Mouse (Mus musculus): ENCODE data around the gene Nr1d1. TPM values are rescaled to one million over a fixed set of nuclear protein-coding genes. Genes with fewer than 3 reads are reported as not detected.
A peak's percentile ranks its signal among the peaks of the same experiment; 100 is the strongest.

Nr1d1 gene
- total and polyA plus RNA-seq, 3 experiments: 0.75 to 2.3 (median 0.93) TPM

- Histone ChIP-seq H3K4me1 (ENCODE audit: insufficient read depth, low read depth, low read length) (peaks cover 68% of the 10 kb centered on the region), H3K36me3 (replicated peaks) (peaks cover 37% of the 10 kb centered on the region), H3K9me3 (replicated peaks) (no peaks in the 10 kb centered on the region), H3K27me3 (ENCODE audit: insufficient read depth, low read length) (no peaks in the 10 kb centered on the region), H3K4me3 (ENCODE audit: low read depth, low read length) (peak within 1 kb of the TSS; percentile 88)
- no peak for TF ChIP-seq TAL1 (conservative IDR thresholded peaks at IDR 0.05; ENCODE audit: low read depth, low read length)
- no peak for TF ChIP-seq GATA2 (IDR thresholded peaks at IDR 0.05; ENCODE audit: borderline replicate concordance, low read depth, low read length)
- TF ChIP-seq POLR2AphosphoS5 (IDR thresholded peaks at IDR 0.05; ENCODE audit: insufficient replicate concordance, low read depth, low read length): no peak
- no peak for TF ChIP-seq GATA1 (IDR thresholded peaks at IDR 0.05; ENCODE audit: borderline replicate concordance, low read length)
- no peak for TF ChIP-seq CTCF (IDR thresholded peaks at IDR 0.05; ENCODE audit: low read depth, low read length)
- DNase-seq (ENCODE audit: low spot score) (peak; percentile 84), ATAC-seq (ENCODE audit: extremely low read depth, insufficient number of reproducible peaks, low FRiP score, poor library complexity, severe bottlenecking) (0 out of 2 replicates have a peak, but pooled peaks have one; percentile 41)
Measured at GRCm38 (mm10) chr11:98795015-98795713, 20.0 kb upstream of the Nr1d1 start, which contains the start of gene Msl1. Gene Msl1 (plus strand): TSS chr11:98795516.

- peak; percentile 49 for DNase-seq (ENCODE audit: low spot score)
- Histone ChIP-seq H3K4me1 (ENCODE audit: insufficient read depth, low read depth, low read length) (peaks cover 74% of the 10 kb centered on the region), H3K36me3 (replicated peaks) (peaks cover 32% of the 10 kb centered on the region), H3K9me3 (replicated peaks) (no peaks in the 10 kb centered on the region), H3K4me3 (ENCODE audit: low read depth, low read length) (peak overlapping the region; percentile 88), H3K27me3 (ENCODE audit: insufficient read depth, low read length) (no peaks in the 10 kb centered on the region)
- ATAC-seq (ENCODE audit: extremely low read depth, insufficient number of reproducible peaks, low FRiP score, poor library complexity, severe bottlenecking): 0 out of 2 replicates have a peak, but pooled peaks have one; percentile 10
- TF ChIP-seq TAL1 (conservative IDR thresholded peaks at IDR 0.05; ENCODE audit: low read depth, low read length) (no peak), GATA1 (IDR thresholded peaks at IDR 0.05; ENCODE audit: borderline replicate concordance, low read length) (no peak), POLR2AphosphoS5 (IDR thresholded peaks at IDR 0.05; ENCODE audit: insufficient replicate concordance, low read depth, low read length) (no peak)
Measured at GRCm38 (mm10) chr11:98794469-98795014, 19.4 kb upstream of the Nr1d1 start.

- Histone ChIP-seq H3K4me3 (ENCODE audit: low read depth, low read length) (no peak overlapping the region), H3K4me1 (ENCODE audit: insufficient read depth, low read depth, low read length) (peaks cover 73% of the 10 kb centered on the region)
- ATAC-seq (ENCODE audit: extremely low read depth, insufficient number of reproducible peaks, low FRiP score, poor library complexity, severe bottlenecking): no peak
Measured at GRCm38 (mm10) chr11:98792081-98792480, 16.9 kb upstream of the Nr1d1 start.

GRCm38 (mm10) chr11:98791448-98791847, 16.3 kb upstream of the Nr1d1 start:
- no peaks in the 10 kb centered on the region for H3K9me3 ChIP-seq (replicated peaks)
- H3K36me3 ChIP-seq (replicated peaks): peaks cover 9% of the 10 kb centered on the region
- no peaks in the 10 kb centered on the region for H3K27me3 ChIP-seq (ENCODE audit: insufficient read depth, low read length)
- TF ChIP-seq POLR2AphosphoS5 (IDR thresholded peaks at IDR 0.05; ENCODE audit: insufficient replicate concordance, low read depth, low read length): no peak
- TF ChIP-seq CTCF (IDR thresholded peaks at IDR 0.05; ENCODE audit: low read depth, low read length): no peak
- TF ChIP-seq GATA2 (IDR thresholded peaks at IDR 0.05; ENCODE audit: borderline replicate concordance, low read depth, low read length): no peak
- TF ChIP-seq TAL1 (conservative IDR thresholded peaks at IDR 0.05; ENCODE audit: low read depth, low read length): no peak
- no peak for TF ChIP-seq GATA1 (IDR thresholded peaks at IDR 0.05; ENCODE audit: borderline replicate concordance, low read length)
- ATAC-seq (ENCODE audit: extremely low read depth, insufficient number of reproducible peaks, low FRiP score, poor library complexity, severe bottlenecking): no peak
- H3K4me1 ChIP-seq (ENCODE audit: insufficient read depth, low read depth, low read length): peaks cover 73% of the 10 kb centered on the region
- H3K4me3 ChIP-seq (ENCODE audit: low read depth, low read length): no peak overlapping the region
- no peak for DNase-seq (ENCODE audit: low spot score)

More at GRCm38 (mm10) chr11:98792081-98792480, 16.9 kb upstream of the Nr1d1 start:
- Histone ChIP-seq H3K36me3 (replicated peaks) (peaks cover 9% of the 10 kb centered on the region), H3K27me3 (ENCODE audit: insufficient read depth, low read length) (no peaks in the 10 kb centered on the region), H3K9me3 (replicated peaks) (no peaks in the 10 kb centered on the region)
- no peak for DNase-seq (ENCODE audit: low spot score)
- TF ChIP-seq POLR2AphosphoS5 (IDR thresholded peaks at IDR 0.05; ENCODE audit: insufficient replicate concordance, low read depth, low read length): no peak
- no peak for TF ChIP-seq GATA1 (IDR thresholded peaks at IDR 0.05; ENCODE audit: borderline replicate concordance, low read length)
- TF ChIP-seq TAL1 (conservative IDR thresholded peaks at IDR 0.05; ENCODE audit: low read depth, low read length): no peak
- no peak for TF ChIP-seq GATA2 (IDR thresholded peaks at IDR 0.05; ENCODE audit: borderline replicate concordance, low read depth, low read length)
- no peak for TF ChIP-seq CTCF (IDR thresholded peaks at IDR 0.05; ENCODE audit: low read depth, low read length)

GRCm38 (mm10) chr11:98790631-98791205, 15.6 kb upstream of the Nr1d1 start:
- no peak for ATAC-seq (ENCODE audit: extremely low read depth, insufficient number of reproducible peaks, low FRiP score, poor library complexity, severe bottlenecking)
- DNase-seq (ENCODE audit: low spot score): no peak
- no peak overlapping the region for H3K4me3 ChIP-seq (ENCODE audit: low read depth, low read length)
- peaks cover 9% of the 10 kb centered on the region for H3K36me3 ChIP-seq (replicated peaks)
- TF ChIP-seq CTCF (IDR thresholded peaks at IDR 0.05; ENCODE audit: low read depth, low read length) (no peak), GATA2 (IDR thresholded peaks at IDR 0.05; ENCODE audit: borderline replicate concordance, low read depth, low read length) (no peak), GATA1 (IDR thresholded peaks at IDR 0.05; ENCODE audit: borderline replicate concordance, low read length) (no peak), TAL1 (conservative IDR thresholded peaks at IDR 0.05; ENCODE audit: low read depth, low read length) (no peak), POLR2AphosphoS5 (IDR thresholded peaks at IDR 0.05; ENCODE audit: insufficient replicate concordance, low read depth, low read length) (no peak)
- H3K9me3 ChIP-seq (replicated peaks): no peaks in the 10 kb centered on the region
- H3K27me3 ChIP-seq (ENCODE audit: insufficient read depth, low read length): no peaks in the 10 kb centered on the region
- peaks cover 77% of the 10 kb centered on the region for H3K4me1 ChIP-seq (ENCODE audit: insufficient read depth, low read depth, low read length)

GRCm38 (mm10) chr11:98789824-98790223, 14.7 kb upstream of the Nr1d1 start:
- DNase-seq (ENCODE audit: low spot score): no peak
- Histone ChIP-seq H3K36me3 (replicated peaks) (peaks cover 9% of the 10 kb centered on the region), H3K4me3 (ENCODE audit: low read depth, low read length) (peak overlapping the region; percentile 73; the same call in 1 of the 2 replicates), H3K9me3 (replicated peaks) (no peaks in the 10 kb centered on the region), H3K4me1 (ENCODE audit: insufficient read depth, low read depth, low read length) (peaks cover 85% of the 10 kb centered on the region), H3K27me3 (ENCODE audit: insufficient read depth, low read length) (no peaks in the 10 kb centered on the region)
- ATAC-seq (ENCODE audit: extremely low read depth, insufficient number of reproducible peaks, low FRiP score, poor library complexity, severe bottlenecking): no peak
- TF ChIP-seq POLR2AphosphoS5 (IDR thresholded peaks at IDR 0.05; ENCODE audit: insufficient replicate concordance, low read depth, low read length): no peak
- no peak for TF ChIP-seq GATA2 (IDR thresholded peaks at IDR 0.05; ENCODE audit: borderline replicate concordance, low read depth, low read length)
- no peak for TF ChIP-seq GATA1 (IDR thresholded peaks at IDR 0.05; ENCODE audit: borderline replicate concordance, low read length)
- TF ChIP-seq TAL1 (conservative IDR thresholded peaks at IDR 0.05; ENCODE audit: low read depth, low read length): no peak
- TF ChIP-seq CTCF (IDR thresholded peaks at IDR 0.05; ENCODE audit: low read depth, low read length): no peak
